9 mouse cellular contexts compared by ENCODE assay signal in genomic region chr17:56673647-56674416, GRCm38 (mm10). TPM values are rescaled to one million over a fixed set of nuclear protein-coding genes. Genes with fewer than 3 reads are reported as not detected.
DNase-seq lines count a peak whose midpoint lies in the region; ATAC-seq and TF ChIP-seq lines count a peak whose summit lies in the region.
"Had no signal": no experiment of that assay in that cellular context is flagged by ENCODE, and none has a peak within 500 bp of the region (broad histone marks: within the 10 kb centered on the region; RNA-seq: fewer than 3 reads in every experiment).

No protein-coding gene starts in this region.

- H3K27me3 ChIP-seq in heart, adult 2 months (ENCODE audit: control insufficient read depth, insufficient read depth, low read length): no peaks in the 10 kb centered on the region
- no peaks in the 10 kb centered on the region for H3K27me3 ChIP-seq in CH12.LX (replicated peaks)
- H3K27me3 ChIP-seq in embryonic facial prominence, embryonic 11.5 days (ENCODE audit: control insufficient read depth, insufficient read depth, low read length): no peaks in the 10 kb centered on the region
- H3K27me3 ChIP-seq in hindbrain, embryonic 16.5 days (replicated peaks; ENCODE audit: control insufficient read depth, insufficient read depth, low read length): no peaks in the 10 kb centered on the region
- H3K27me3 ChIP-seq in testis, adult 2 months (ENCODE audit: control insufficient read depth, insufficient read depth, low read length): no peaks in the 10 kb centered on the region

- no peak for TF ChIP-seq CTCF in heart, adult 2 months (IDR thresholded peaks at IDR 0.05)
- TF ChIP-seq CTCF in CH12.LX (conservative IDR thresholded peaks at IDR 0.05 in 1 of 2, IDR thresholded peaks at IDR 0.05 in 1 of 2; ENCODE audit: low read depth in 2 of 2, low read length in 2 of 2): no peak
- TF ChIP-seq CTCF in testis, adult 2 months (IDR thresholded peaks at IDR 0.05; ENCODE audit: control insufficient read depth, insufficient read depth, insufficient replicate concordance, low read depth, low read length): 0 out of 2 replicates have a peak, but pooled peaks have one; percentile 1

- H3K4me2 ChIP-seq in CH12.LX (ENCODE audit: insufficient read depth, low read depth, poor library complexity, severe bottlenecking): peak overlapping the region; percentile 90
- H3K4me2 ChIP-seq in embryonic facial prominence, embryonic 11.5 days (ENCODE audit: low read depth, low read length): peak overlapping the region; percentile 63
- H3K4me2 ChIP-seq in hindbrain, embryonic 16.5 days (ENCODE audit: low read length): peak overlapping the region; percentile 88

- ATAC-seq in embryonic facial prominence, embryonic 11.5 days (replicated peaks; ENCODE audit: insufficient number of reproducible peaks, low FRiP score, low TSS enrichment, low read depth): peak; percentile 5
- ATAC-seq in hindbrain, embryonic 16.5 days: no peak; the same call in 1 of the 2 replicates

- dilution Hi-C loops in CH12.LX (cut with MboI; ENCODE audit: extremely low pct_ligation_motif_present, extremely low pct_unique_long_range_greater_than_20kb, low sequenced_read_pairs): no loop called here

- H3K9ac ChIP-seq in heart, adult 2 months (ENCODE audit: low read depth, low read length): peak overlapping the region; percentile 98
- H3K9ac ChIP-seq in CH12.LX (ENCODE audit: insufficient read depth, low read depth): peak overlapping the region; percentile 96
- H3K9ac ChIP-seq in embryonic facial prominence, embryonic 11.5 days (replicated peaks; ENCODE audit: low read length): peak overlapping the region; percentile 93
- H3K9ac ChIP-seq in hindbrain, embryonic 16.5 days (ENCODE audit: low read depth, low read length): peak overlapping the region; percentile 96

- no peak for TF ChIP-seq EP300 in heart, adult 2 months (IDR thresholded peaks at IDR 0.05; ENCODE audit: insufficient read depth, low read depth, low read length)
- TF ChIP-seq EP300 in CH12.LX (IDR thresholded peaks at IDR 0.05; ENCODE audit: low read length): no peak

- peak overlapping the region; percentile 88 for H3K4me3 ChIP-seq in heart, adult 2 months
- peak overlapping the region; percentile 90 to 98 (median 94) for H3K4me3 ChIP-seq in CH12.LX (replicated peaks in 1 of 3; ENCODE audit: low read depth in 2 of 3, low read length in 2 of 3, poor library complexity in 1 of 3)
- H3K4me3 ChIP-seq in embryonic facial prominence, embryonic 11.5 days (ENCODE audit: low read depth, low read length): peak overlapping the region; percentile 96
- peak overlapping the region; percentile 92 for H3K4me3 ChIP-seq in hindbrain, embryonic 16.5 days (ENCODE audit: low read length)
- H3K4me3 ChIP-seq in testis, adult 2 months (ENCODE audit: control insufficient read depth, low read depth, low read length): peak overlapping the region; percentile 94

- no peak for TF ChIP-seq RAD21 in CH12.LX (IDR thresholded peaks at IDR 0.05; ENCODE audit: low read depth, low read length)

- in situ Hi-C loops in CH12.LX (cut with MboI; ENCODE audit: low pct_ligation_motif_present, low pct_unique_long_range_greater_than_20kb, low sequenced_read_pairs): no loop called here

- intact Hi-C loops in heart, adult 2 months (cut with DNase I): loop anchor here (2.0 to 5.0 kb wide), 3 partner anchors 43 to 88 kb away; partner anchors contain the start of genes Dus3l, Lonp1 and Ndufa11

- peaks cover 15% of the 10 kb centered on the region for H3K79me2 ChIP-seq in heart, adult 2 months (replicated peaks; ENCODE audit: control insufficient read depth, insufficient read depth, low read length)
- H3K79me2 ChIP-seq in CH12.LX (replicated peaks; ENCODE audit: control insufficient read depth, extremely low read depth, insufficient read depth, poor library complexity, severe bottlenecking): peaks cover 51% of the 10 kb centered on the region

- H3K9me3 ChIP-seq in CH12.LX (replicated peaks; ENCODE audit: low read length): no peaks in the 10 kb centered on the region
- H3K9me3 ChIP-seq in embryonic facial prominence, embryonic 11.5 days (replicated peaks; ENCODE audit: control insufficient read depth, low read length): no peaks in the 10 kb centered on the region
- no peaks in the 10 kb centered on the region for H3K9me3 ChIP-seq in hindbrain, embryonic 16.5 days (ENCODE audit: control insufficient read depth, low read length)

- no peak for DNase-seq in heart, adult 2 months
- no peak for DNase-seq in heart, adult 8-10 months (ENCODE audit: low spot score)
- no peak for DNase-seq in CH12.LX (ENCODE audit: extremely low read depth)
- no peak for DNase-seq in embryonic facial prominence, embryonic 11.5 days (ENCODE audit: low spot score)
- DNase-seq in lung, postnatal 14 days: peak; percentile 8
- DNase-seq in T-cell, adult 2 months (ENCODE audit: low spot score): no peak

- H3K4me1 ChIP-seq in heart, adult 2 months (ENCODE audit: control insufficient read depth, insufficient read depth, low read length): peaks cover 8% of the 10 kb centered on the region
- H3K4me1 ChIP-seq in CH12.LX (ENCODE audit: control insufficient read depth in 1 of 2, insufficient read depth in 2 of 2): peaks cover 0 to 42% of the 10 kb centered on the region in 2 experiments; a peak in 2 of 4 replicates
- peaks cover 5% of the 10 kb centered on the region; the same call in 1 of the 2 replicates for H3K4me1 ChIP-seq in embryonic facial prominence, embryonic 11.5 days (ENCODE audit: control insufficient read depth, insufficient read depth, low read length)
- H3K4me1 ChIP-seq in hindbrain, embryonic 16.5 days (ENCODE audit: control insufficient read depth, insufficient read depth, low read depth, low read length): peaks cover 26% of the 10 kb centered on the region
- H3K4me1 ChIP-seq in testis, adult 2 months (ENCODE audit: control insufficient read depth, insufficient read depth, low read length): peaks cover 5% of the 10 kb centered on the region

- 0 out of 2 replicates have a peak, but pooled peaks cover 2% of the 10 kb centered on the region for H3K36me3 ChIP-seq in heart, adult 2 months (ENCODE audit: control insufficient read depth, insufficient read depth, low read length)
- peaks cover 17 to 36% of the 10 kb centered on the region in 2 experiments for H3K36me3 ChIP-seq in CH12.LX (replicated peaks in 1 of 2; ENCODE audit: control insufficient read depth in 1 of 2, insufficient read depth in 1 of 2, low read length in 1 of 2)
- no peaks in the 10 kb centered on the region; the same call in none of the 2 replicates for H3K36me3 ChIP-seq in embryonic facial prominence, embryonic 11.5 days (replicated peaks; ENCODE audit: control insufficient read depth, insufficient read depth, low read depth, low read length)
- no peaks in the 10 kb centered on the region for H3K36me3 ChIP-seq in hindbrain, embryonic 16.5 days (ENCODE audit: control insufficient read depth, insufficient read depth, low read length)
- H3K36me3 ChIP-seq in testis, adult 2 months (ENCODE audit: control insufficient read depth, insufficient read depth, low read length): no peaks in the 10 kb centered on the region

- 1% methylated on average over 35 of the region's 37 CpGs for WGBS in heart, adult 2 months
- 3% methylated on average over 19 of the region's 37 CpGs for WGBS in embryonic facial prominence, embryonic 11.5 days
- WGBS in hindbrain, embryonic 16.5 days: 3% methylated on average over 36 of the region's 37 CpGs

- TF ChIP-seq POLR2A in heart, adult 2 months (IDR thresholded peaks at IDR 0.05; ENCODE audit: insufficient read depth, low read depth, low read length): no peak
- no peak for TF ChIP-seq POLR2A in CH12.LX (IDR thresholded peaks at IDR 0.05; ENCODE audit: low read depth, low read length)
- no peak for TF ChIP-seq POLR2A in testis, adult 2 months (IDR thresholded peaks at IDR 0.05; ENCODE audit: control insufficient read depth, low read depth, low read length)

- peak overlapping the region; percentile 94 for H3K27ac ChIP-seq in heart, adult 2 months
- 0 out of 2 replicates have a peak overlapping the region, but pooled peaks have one; percentile 28 for H3K27ac ChIP-seq in CH12.LX (ENCODE audit: insufficient read depth, low read depth)
- H3K27ac ChIP-seq in embryonic facial prominence, embryonic 11.5 days (replicated peaks; ENCODE audit: low read depth, low read length): peak overlapping the region; percentile 78
- peak overlapping the region; percentile 89 for H3K27ac ChIP-seq in hindbrain, embryonic 16.5 days (ENCODE audit: low read depth, low read length)
- peak overlapping the region; percentile 92 for H3K27ac ChIP-seq in testis, adult 2 months (ENCODE audit: control insufficient read depth, insufficient read depth, low read depth, low read length)

RNA-seq across cellular contexts. Expression of gene Ranbp3, which starts 0.7 kb away (rescaled TPM):
- 10 to 100 TPM; 37.6 to 37.7 TPM for total RNA-seq in heart, adult 2 months (2021)
- 40.6 and 44.5 TPM in 2 replicates for polyA plus RNA-seq in heart, adult 2 months (2012; rRNA removed)
- total RNA-seq in heart, adult 8-10 months (2022): 10 to 100 TPM; 33.8 to 39.3 (median 37.5) TPM
- total RNA-seq in CH12.LX (2012; rRNA removed) (77.9 and 91.6 TPM in 2 replicates), CH12.LX (2014; rRNA removed) (71.5 and 79.5 TPM in 2 replicates)
- 86.0 and 86.8 TPM in 2 replicates for polyA plus RNA-seq in CH12.LX (2012; ENCODE audit: insufficient read length, low read depth)
- 105 and 115 TPM in 2 replicates for polyA plus RNA-seq in embryonic facial prominence, embryonic 11.5 days (2014; fragmentation: Nextera tagmentation; extraction: Ambion mirVana)
- 100 and 110 TPM in 2 replicates for polyA plus RNA-seq in hindbrain, embryonic 16.5 days (2015; fragmentation: Nextera tagmentation; extraction: Ambion mirVana)
- 98.4 and 120 TPM in 2 replicates for polyA plus RNA-seq in testis, adult 2 months (2012; rRNA removed)

RNA-seq across cellular contexts. Expression of gene Ndufa11, which starts 43.7 kb away (rescaled TPM):
- total RNA-seq in heart, adult 2 months (2021): 100 to 1,000 TPM; 748 to 906 TPM
- polyA plus RNA-seq in heart, adult 2 months (2012; rRNA removed): 1,680 and 1,786 TPM in 2 replicates
- total RNA-seq in heart, adult 8-10 months (2022): 100 to 1,000 TPM; 804 to 980 (median 857) TPM
- total RNA-seq in CH12.LX (2012; rRNA removed): 201 and 207 TPM in 2 replicates
- 97.9 and 124 TPM in 2 replicates for total RNA-seq in CH12.LX (2014; rRNA removed)
- 131 and 155 TPM in 2 replicates for polyA plus RNA-seq in CH12.LX (2012; ENCODE audit: insufficient read length, low read depth)
- polyA plus RNA-seq in embryonic facial prominence, embryonic 11.5 days (2014; fragmentation: Nextera tagmentation; extraction: Ambion mirVana): 352 and 362 TPM in 2 replicates
- 565 and 621 TPM in 2 replicates for polyA plus RNA-seq in hindbrain, embryonic 16.5 days (2015; fragmentation: Nextera tagmentation; extraction: Ambion mirVana)
- polyA plus RNA-seq in testis, adult 2 months (2012; rRNA removed): 135 and 159 TPM in 2 replicates

RNA-seq across cellular contexts. Expression of gene Vmac, which starts 44.0 kb away (rescaled TPM):
- total RNA-seq in heart, adult 2 months (2021): 1 to 10 TPM; 3.0 to 4.7 TPM
- 8.3 and 9.9 TPM in 2 replicates for polyA plus RNA-seq in heart, adult 2 months (2012; rRNA removed)
- 1 to 10 TPM; 3.2 to 7.1 (median 6.0) TPM for total RNA-seq in heart, adult 8-10 months (2022)
- total RNA-seq in CH12.LX (2012; rRNA removed) (3.5 and 5.1 TPM in 2 replicates), CH12.LX (2014; rRNA removed) (3.2 and 4.2 TPM in 2 replicates)
- polyA plus RNA-seq in CH12.LX (2012; ENCODE audit: insufficient read length, low read depth): 3.4 and 3.7 TPM in 2 replicates
- 14.7 and 15.5 TPM in 2 replicates for polyA plus RNA-seq in embryonic facial prominence, embryonic 11.5 days (2014; fragmentation: Nextera tagmentation; extraction: Ambion mirVana)
- 15.1 and 16.6 TPM in 2 replicates for polyA plus RNA-seq in hindbrain, embryonic 16.5 days (2015; fragmentation: Nextera tagmentation; extraction: Ambion mirVana)
- polyA plus RNA-seq in testis, adult 2 months (2012; rRNA removed): 9.2 and 12.4 TPM in 2 replicates

RNA-seq across cellular contexts. Expression of gene Catsperd, which starts 45.9 kb away (rescaled TPM):
- not detected for total RNA-seq in heart, adult 2 months (2021)
- polyA plus RNA-seq in heart, adult 2 months (2012; rRNA removed): 0.23 and 0.44 TPM in 2 replicates
- total RNA-seq in heart, adult 8-10 months (2022): under 1 TPM in 2 of 4 experiments, not detected in 2; 0.16 TPM
- 0.21 and 0.25 TPM in 2 replicates for total RNA-seq in CH12.LX (2012; rRNA removed)
- total RNA-seq in CH12.LX (2014; rRNA removed): 0.16 and 0.49 TPM in 2 replicates
- 0.36 and 0.45 TPM in 2 replicates for polyA plus RNA-seq in CH12.LX (2012; ENCODE audit: insufficient read length, low read depth)
- 0.70 and 0.71 TPM in 2 replicates for polyA plus RNA-seq in embryonic facial prominence, embryonic 11.5 days (2014; fragmentation: Nextera tagmentation; extraction: Ambion mirVana)
- polyA plus RNA-seq in hindbrain, embryonic 16.5 days (2015; fragmentation: Nextera tagmentation; extraction: Ambion mirVana): 1.6 and 1.7 TPM in 2 replicates
- polyA plus RNA-seq in testis, adult 2 months (2012; rRNA removed): 182 and 184 TPM in 2 replicates
- total RNA-seq: hematopoietic stem cell, adult 5-6 weeks had no signal

RNA-seq across cellular contexts. Expression of gene Lonp1, which starts 47.1 kb away (rescaled TPM):
- 100 to 1,000 TPM; 113 to 131 TPM for total RNA-seq in heart, adult 2 months (2021)
- 95.9 and 116 TPM in 2 replicates for polyA plus RNA-seq in heart, adult 2 months (2012; rRNA removed)
- 100 to 1,000 TPM; 124 to 136 (median 125) TPM for total RNA-seq in heart, adult 8-10 months (2022)
- total RNA-seq in CH12.LX (2012; rRNA removed): 115 and 151 TPM in 2 replicates
- total RNA-seq in CH12.LX (2014; rRNA removed): 65.4 and 69.6 TPM in 2 replicates
- 99.4 and 112 TPM in 2 replicates for polyA plus RNA-seq in CH12.LX (2012; ENCODE audit: insufficient read length, low read depth)
- 48.3 and 49.5 TPM in 2 replicates for polyA plus RNA-seq in embryonic facial prominence, embryonic 11.5 days (2014; fragmentation: Nextera tagmentation; extraction: Ambion mirVana)
- polyA plus RNA-seq in hindbrain, embryonic 16.5 days (2015; fragmentation: Nextera tagmentation; extraction: Ambion mirVana): 45.4 and 45.7 TPM in 2 replicates
- polyA plus RNA-seq in testis, adult 2 months (2012; rRNA removed): 22.8 and 23.5 TPM in 2 replicates

Comparison
In these comparisons a context has a peak if more than half of its experiments do, and no peak if none do; other contexts are left out.
1. H3K27ac ChIP-seq: peak in every context shown above with its lines; median percentile 94 in heart, adult 2 months; 92 in testis, adult 2 months; 89 in hindbrain, embryonic 16.5 days; 78 in embryonic facial prominence, embryonic 11.5 days; 28 in CH12.LX.